Mouse (Mus musculus): ENCODE results near the gene Kri1.
"Not testable (repeated sequence)": the region's sequence is repeated elsewhere in the genome, so short reads cannot be mapped to it uniquely, and the experiment has no call there.

Gene Kri1

GRCm38 (mm10) chr9:21315421-21315820 lies 27.7 kb upstream of the Kri1 start:
- DNase-seq (ENCODE audit: low spot score), result no peak

GRCm38 (mm10) chr9:21314367-21315140 lies 26.8 kb upstream of the Kri1 start:
- DNase-seq (ENCODE audit: low spot score), result no peak

GRCm38 (mm10) chr9:21313394-21313793 lies 25.6 kb upstream of the Kri1 start:
- DNase-seq (ENCODE audit: low spot score), result peak; percentile 90

GRCm38 (mm10) chr9:21312134-21312533 lies 24.4 kb upstream of the Kri1 start, which contains the start of gene Ap1m2:
Ap1m2 (minus strand) TSS chr9:21312337.
- peak; percentile 45 for DNase-seq (ENCODE audit: low spot score)

- no peak for DNase-seq (ENCODE audit: low spot score)
Observed at GRCm38 (mm10) chr9:21311695-21312094, 23.9 kb upstream of the Kri1 start.

GRCm38 (mm10) chr9:21309150-21309741 lies 21.5 kb upstream of the Kri1 start:
- no peak for DNase-seq (ENCODE audit: low spot score)

GRCm38 (mm10) chr9:21305065-21305464 lies 17.3 kb upstream of the Kri1 start:
- no peak for DNase-seq (ENCODE audit: low spot score)

GRCm38 (mm10) chr9:21299014-21299413 lies 11.2 kb upstream of the Kri1 start:
- no peak for DNase-seq (ENCODE audit: low spot score)

- no peak for DNase-seq (ENCODE audit: low spot score)
Observed at GRCm38 (mm10) chr9:21292271-21292670, 4.5 kb upstream of the Kri1 start.

GRCm38 (mm10) chr9:21291868-21292267 lies 4.1 kb upstream of the Kri1 start:
- DNase-seq (ENCODE audit: low spot score), result not testable (repeated sequence)

GRCm38 (mm10) chr9:21291022-21291787 lies 3.4 kb upstream of the Kri1 start, which contains the start of gene Cdkn2d:
Cdkn2d (minus strand) TSS chr9:21291407.
- peak; percentile 100 for DNase-seq (ENCODE audit: low spot score)

GRCm38 (mm10) chr9:21290589-21290988 lies 2.8 kb upstream of the Kri1 start:
- no peak for DNase-seq (ENCODE audit: low spot score)

GRCm38 (mm10) chr9:21289337-21289671 lies 1.5 kb upstream of the Kri1 start:
- DNase-seq (ENCODE audit: low spot score), result no peak

GRCm38 (mm10) chr9:21288404-21289336 lies 901 bp upstream of the Kri1 start:
- DNase-seq (ENCODE audit: low spot score), result no peak

GRCm38 (mm10) chr9:21286753-21287152 lies 1.0 kb downstream of the Kri1 start:
- no peak for DNase-seq (ENCODE audit: low spot score)

- DNase-seq (ENCODE audit: low spot score), result no peak
Observed at GRCm38 (mm10) chr9:21283994-21284393, 3.8 kb downstream of the Kri1 start.

- DNase-seq (ENCODE audit: low spot score), result no peak
Observed at GRCm38 (mm10) chr9:21283591-21283990, 4.2 kb downstream of the Kri1 start.

GRCm38 (mm10) chr9:21277776-21278175 lies 10.0 kb downstream of the Kri1 start:
- no peak for DNase-seq (ENCODE audit: low spot score)

GRCm38 (mm10) chr9:21276307-21276706 lies 11.5 kb downstream of the Kri1 start:
- DNase-seq (ENCODE audit: low spot score), result no peak

GRCm38 (mm10) chr9:21275727-21276126 lies 12.0 kb downstream of the Kri1 start:
- DNase-seq (ENCODE audit: low spot score), result no peak

GRCm38 (mm10) chr9:21275013-21275710 lies 12.6 kb downstream of the Kri1 start:
- DNase-seq (ENCODE audit: low spot score), result no peak

Data from embryo, embryonic 10 days (tissue).